Comparison of ENCODE assay signal across 8 mouse cellular contexts in the genomic region with DNA sequence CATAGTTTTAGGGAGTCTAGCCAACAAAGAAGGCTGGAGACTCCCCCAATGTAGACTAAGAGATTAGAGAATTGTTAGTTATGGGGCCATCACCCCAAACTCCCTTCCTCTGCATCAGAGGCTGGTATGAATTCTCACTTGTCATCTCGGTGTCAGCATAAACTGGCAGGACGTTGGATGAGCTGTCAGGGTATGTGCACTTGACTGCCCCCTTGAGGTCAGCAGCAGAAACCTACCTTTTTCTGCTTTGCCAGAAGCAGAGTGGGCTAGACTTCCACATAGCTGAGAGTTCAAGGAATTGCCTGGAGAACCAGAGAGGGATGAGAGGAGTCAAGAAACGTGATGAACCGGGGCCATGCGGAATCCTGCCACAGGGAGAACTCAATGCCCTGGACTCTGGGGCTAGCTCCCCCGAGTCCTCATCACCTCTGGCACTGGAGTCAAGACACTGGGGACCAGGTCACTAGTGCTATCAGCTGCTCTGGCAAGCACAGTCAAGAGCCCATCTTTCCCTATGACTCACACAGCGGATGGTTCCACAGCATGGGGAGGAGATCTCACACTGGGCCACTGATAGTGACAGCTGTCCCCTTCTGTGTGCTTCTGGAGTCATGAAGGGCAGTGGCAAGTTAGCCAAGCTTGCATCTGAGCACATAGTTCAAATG. TPM values are rescaled to one million over a fixed set of nuclear protein-coding genes. Genes with fewer than 3 reads are reported as not detected.
DNase-seq lines count a peak whose midpoint lies in the region; ATAC-seq and TF ChIP-seq lines count a peak whose summit lies in the region.

No protein-coding gene starts in this region.

- peak; percentile 66 for TF ChIP-seq CTCF in liver, embryonic 14.5 days (IDR thresholded peaks at IDR 0.05; ENCODE audit: low read depth)

- no peaks in the 10 kb centered on the region for H3K4me1 ChIP-seq in liver, embryonic 14.5 days (replicated peaks; ENCODE audit: control insufficient read depth in 2 of 2, insufficient read depth in 2 of 2, low read length in 1 of 2)

- no peaks in the 10 kb centered on the region for H3K36me3 ChIP-seq in liver, embryonic 14.5 days (replicated peaks; ENCODE audit: control insufficient read depth, insufficient read depth, low read depth)

- no peak for TF ChIP-seq EP300 in liver, embryonic 14.5 days (IDR thresholded peaks at IDR 0.05; ENCODE audit: low read depth)

- no peaks in the 10 kb centered on the region for H3K27me3 ChIP-seq in liver, embryonic 14.5 days (ENCODE audit: control insufficient read depth, insufficient read depth, low read length)

- 56% methylated on average over 7 of the region's 7 CpGs for WGBS in liver, embryonic 14.5 days (ENCODE audit: insufficient replicate concordance)

- no peak overlapping the region for H3K4me2 ChIP-seq in liver, embryonic 14.5 days (ENCODE audit: low read depth)

- H3K4me3 ChIP-seq in liver, embryonic 14.5 days (ENCODE audit: insufficient read depth in 1 of 2, low read depth in 2 of 2, low read length in 2 of 2): no peak overlapping the region

- ATAC-seq in liver, embryonic 14.5 days (ENCODE audit: insufficient read depth): no peak

- no peak overlapping the region for H3K9ac ChIP-seq in liver, embryonic 14.5 days (replicated peaks)

- peak; percentile 57 for DNase-seq in adrenal gland, postnatal 14 days
- DNase-seq in adrenal gland, postnatal 25 days: no peak
- peak; percentile 10 to 50 for DNase-seq in spleen, postnatal 10 days (ENCODE audit: low spot score in 2 of 2)
- no peak for DNase-seq in spleen, postnatal 36 days (ENCODE audit: low spot score in 2 of 2)
- no peak for DNase-seq in liver, embryonic 14.5 days (ENCODE audit: low read depth in 3 of 3, low spot score in 3 of 3)
- peak; percentile 81 for DNase-seq in thymus, postnatal 4 days
- no peak for DNase-seq in right cerebral cortex, postnatal 36 days (ENCODE audit: low spot score in 2 of 2)
- DNase-seq in Muller cell, postnatal 12 days (ENCODE audit: inconsistent ontology term): no peak

- no peaks in the 10 kb centered on the region for H3K9me3 ChIP-seq in liver, embryonic 14.5 days (ENCODE audit: control insufficient read depth, low read length)

- no peak overlapping the region for H3K27ac ChIP-seq in liver, embryonic 14.5 days

RNA-seq across cellular contexts. Expression of gene Ctdspl, which starts 44.8 kb away (rescaled TPM):
- total RNA-seq in adrenal gland, postnatal 14 days (2021): 28.6 and 32.0 TPM in 2 replicates
- 27.2 and 31.3 TPM in 2 replicates for total RNA-seq in adrenal gland, postnatal 25 days (2021)
- polyA plus RNA-seq in liver, embryonic 14.5 days (2012; rRNA removed): 3.3 and 3.6 TPM in 2 replicates
- 2.3 and 3.2 TPM in 2 replicates for polyA plus RNA-seq in liver, embryonic 14.5 days (2014; fragmentation: Nextera tagmentation; extraction: Ambion mirVana)

Comparison
In these comparisons a context has a peak if more than half of its experiments do, and no peak if none do; other contexts are left out.
1. DNase-seq: peak in adrenal gland, postnatal 14 days (single experiment), spleen, postnatal 10 days (2 of 2) and thymus, postnatal 4 days (single experiment); none in adrenal gland, postnatal 25 days (single experiment), spleen, postnatal 36 days (0 of 2), liver, embryonic 14.5 days (0 of 3), right cerebral cortex, postnatal 36 days (0 of 2) and Muller cell, postnatal 12 days (single experiment).